Mouse (Mus musculus) gastrocnemius, adult 8-10 months (tissue): ENCODE data around the gene Map3k12. TPM values are rescaled to one million over a fixed set of nuclear protein-coding genes. Genes with fewer than 3 reads are reported as not detected.

Experiments
- DNase-seq, 2 experiments: peaks; one replicate each; pipeline ENCODE4 v3.0.0; 2022; ENCODE audit warnings: low spot score in 2 of 2
- total RNA-seq, 4 experiments: library from RNA; stranded (reverse); gene quantifications; 2 replicates each; pipeline ENCODE4 v1.2.4; 2022

Gene Map3k12
- total RNA-seq, result 1 to 10 TPM in 3 of 4 experiments, under 1 TPM in 1; 0.68 to 1.9 (median 1.5) TPM

GRCm38 (mm10) chr15:102516728-102517404, at the start of gene Map3k12:
Map3k12 (minus strand) TSS chr15:102517064.
- DNase-seq, result peak; percentile 39 to 57

- no peak for DNase-seq
These were observed 46.8 kb upstream of the Map3k12 start for GRCm38 (mm10) chr15:102563681-102564080.

- no peak for DNase-seq
These were observed 46.2 kb upstream of the Map3k12 start for GRCm38 (mm10) chr15:102563061-102563460.

GRCm38 (mm10) chr15:102562491-102562890, 45.6 kb upstream of the Map3k12 start:
- no peak for DNase-seq

- DNase-seq, result no peak
These were observed 40.7 kb upstream of the Map3k12 start for GRCm38 (mm10) chr15:102557580-102557979.

- DNase-seq, result no peak
These were observed 38.7 kb upstream of the Map3k12 start for GRCm38 (mm10) chr15:102555581-102555980.

GRCm38 (mm10) chr15:102552599-102552998, 35.7 kb upstream of the Map3k12 start:
- DNase-seq, result no peak

- DNase-seq, result no peak
These were observed 30.6 kb upstream of the Map3k12 start for GRCm38 (mm10) chr15:102547478-102547877.

- peak; percentile 24 to 27 for DNase-seq
These were observed 30.0 kb upstream of the Map3k12 start for GRCm38 (mm10) chr15:102546677-102547427.

GRCm38 (mm10) chr15:102546246-102546645, 29.4 kb upstream of the Map3k12 start:
- no peak for DNase-seq

GRCm38 (mm10) chr15:102544801-102545200, 27.9 kb upstream of the Map3k12 start:
- DNase-seq, result no peak

- no peak for DNase-seq
These were observed 17.1 kb upstream of the Map3k12 start for GRCm38 (mm10) chr15:102533926-102534325.

GRCm38 (mm10) chr15:102532106-102532900, 15.4 kb upstream of the Map3k12 start:
- DNase-seq, result no peak

GRCm38 (mm10) chr15:102531586-102531985, 14.7 kb upstream of the Map3k12 start:
- DNase-seq, result no peak

GRCm38 (mm10) chr15:102530566-102530965, 13.7 kb upstream of the Map3k12 start:
- DNase-seq, result no peak

GRCm38 (mm10) chr15:102528396-102528795, 11.5 kb upstream of the Map3k12 start:
- DNase-seq, result no peak

GRCm38 (mm10) chr15:102527936-102528335, 11.1 kb upstream of the Map3k12 start:
- DNase-seq, result no peak

- DNase-seq, result no peak
These were observed 9.5 kb upstream of the Map3k12 start for GRCm38 (mm10) chr15:102526111-102527002.

- peak in 1 of 2 experiments; percentile 52 for DNase-seq
These were observed 8.1 kb upstream of the Map3k12 start, which contains the start of gene Npff for GRCm38 (mm10) chr15:102524892-102525485. Npff (minus strand) TSS chr15:102524942.

- no peak for DNase-seq
These were observed 4.6 kb upstream of the Map3k12 start for GRCm38 (mm10) chr15:102521480-102521879.
